Comparison of ENCODE assay signal across 8 mouse cellular contexts in the genomic region with DNA sequence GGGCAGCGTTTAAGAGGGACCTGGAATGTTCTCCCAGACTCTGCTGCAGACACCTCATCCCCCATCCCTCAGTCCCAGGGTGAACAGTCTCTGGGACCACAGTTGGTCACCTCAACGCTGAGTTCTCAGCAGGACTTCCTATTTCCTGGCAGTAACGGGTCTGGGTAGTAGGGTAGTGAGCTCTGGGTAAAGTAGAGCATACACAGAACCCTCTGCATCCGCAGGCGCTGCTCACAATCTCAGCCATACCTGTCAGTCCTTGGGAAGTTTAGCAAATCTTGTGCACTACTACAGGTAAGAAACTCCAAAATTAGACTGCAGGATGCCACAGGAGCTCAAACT. TPM values are rescaled to one million over a fixed set of nuclear protein-coding genes. Genes with fewer than 3 reads are reported as not detected.
A peak's percentile ranks its signal among the peaks of the same experiment; 100 is the strongest.
DNase-seq lines count a peak whose midpoint lies in the region; ATAC-seq and TF ChIP-seq lines count a peak whose summit lies in the region.

No protein-coding gene starts in this region.

- intact Hi-C loops in left cerebral cortex, adult 2 months (cut with DNase I), result loop anchor here (2.0 to 5.0 kb wide), 3 partner anchors 14 to 101 kb away; a partner anchor contains a TSS
- intact Hi-C loops in left cerebral cortex, postnatal 10 days (cut with DNase I), result no loop called here

- peak overlapping the region; percentile 83 for H3K27ac ChIP-seq in left cerebral cortex, adult 2 months
- H3K27ac ChIP-seq in embryonic facial prominence, embryonic 12.5 days, result peak overlapping the region; percentile 94
- peak overlapping the region; percentile 95 for H3K27ac ChIP-seq in limb, embryonic 10.5 days
- peak overlapping the region; percentile 94 for H3K27ac ChIP-seq in neural tube, embryonic 14.5 days (ENCODE audit: low read depth, low read length)

- peak overlapping the region; percentile 50 for H3K9ac ChIP-seq in embryonic facial prominence, embryonic 12.5 days
- H3K9ac ChIP-seq in neural tube, embryonic 14.5 days (replicated peaks; ENCODE audit: low read depth, low read length), result peak overlapping the region; percentile 60

- DNase-seq in left cerebral cortex, adult 2 months (ENCODE audit: extremely low spot score in 1 of 2, low spot score in 2 of 2), result no peak
- DNase-seq in left cerebral cortex, postnatal 10 days (ENCODE audit: extremely low spot score in 1 of 2, low spot score in 2 of 2), result no peak
- DNase-seq in limb, embryonic 10.5 days (ENCODE audit: low spot score), result no peak
- DNase-seq in left cerebral cortex, adult 11 months (ENCODE audit: low spot score), result no peak
- DNase-seq in frontal cortex, postnatal 25 days (ENCODE audit: low spot score in 2 of 2), result no peak
- no peak for DNase-seq in embryo, embryonic 9.5 days (ENCODE audit: extremely low spot score)

- H3K4me2 ChIP-seq in embryonic facial prominence, embryonic 12.5 days (replicated peaks), result peak overlapping the region; percentile 65
- H3K4me2 ChIP-seq in neural tube, embryonic 14.5 days (ENCODE audit: low read depth, low read length), result peak overlapping the region; percentile 64

- peak overlapping the region; percentile 73 for H3K4me3 ChIP-seq in left cerebral cortex, adult 2 months
- H3K4me3 ChIP-seq in embryonic facial prominence, embryonic 12.5 days, result peak overlapping the region; percentile 90
- peak overlapping the region; percentile 78 for H3K4me3 ChIP-seq in limb, embryonic 10.5 days
- peak overlapping the region; percentile 79 for H3K4me3 ChIP-seq in neural tube, embryonic 14.5 days (ENCODE audit: low read depth, low read length)

- 9% methylated on average over 5 of the region's 5 CpGs for WGBS in embryonic facial prominence, embryonic 12.5 days
- 5% methylated on average over 5 of the region's 5 CpGs for WGBS in limb, embryonic 10.5 days
- WGBS in neural tube, embryonic 14.5 days, result 2% methylated on average over 5 of the region's 5 CpGs

- no peaks in the 10 kb centered on the region for H3K27me3 ChIP-seq in embryonic facial prominence, embryonic 12.5 days
- no peaks in the 10 kb centered on the region for H3K27me3 ChIP-seq in limb, embryonic 10.5 days (ENCODE audit: low read depth, poor library complexity, severe bottlenecking)
- no peaks in the 10 kb centered on the region; the same call in 1 of the 2 replicates for H3K27me3 ChIP-seq in neural tube, embryonic 14.5 days (ENCODE audit: control insufficient read depth, insufficient read depth, low read length)

- H3K36me3 ChIP-seq in embryonic facial prominence, embryonic 12.5 days, result peaks cover 12% of the 10 kb centered on the region
- peaks cover 19% of the 10 kb centered on the region for H3K36me3 ChIP-seq in limb, embryonic 10.5 days
- no peaks in the 10 kb centered on the region for H3K36me3 ChIP-seq in neural tube, embryonic 14.5 days (ENCODE audit: control insufficient read depth, insufficient read depth, low read length)

- H3K4me1 ChIP-seq in embryonic facial prominence, embryonic 12.5 days, result peaks cover 18% of the 10 kb centered on the region
- peaks cover 32% of the 10 kb centered on the region for H3K4me1 ChIP-seq in limb, embryonic 10.5 days
- peaks cover 19% of the 10 kb centered on the region for H3K4me1 ChIP-seq in neural tube, embryonic 14.5 days (ENCODE audit: control insufficient read depth, insufficient read depth, low read length)

- H3K9me3 ChIP-seq in embryonic facial prominence, embryonic 12.5 days, result no peaks in the 10 kb centered on the region
- no peaks in the 10 kb centered on the region for H3K9me3 ChIP-seq in limb, embryonic 10.5 days (replicated peaks)
- no peaks in the 10 kb centered on the region for H3K9me3 ChIP-seq in neural tube, embryonic 14.5 days (ENCODE audit: control insufficient read depth, low read length)

- ATAC-seq in embryonic facial prominence, embryonic 12.5 days (ENCODE audit: insufficient number of reproducible peaks, insufficient read depth, low FRiP score, low TSS enrichment), result no peak; the same call in 1 of the 2 replicates
- ATAC-seq in neural tube, embryonic 14.5 days (ENCODE audit: low read depth), result no peak; the same call in 1 of the 2 replicates

- TF ChIP-seq CTCF in left cerebral cortex, adult 2 months (IDR thresholded peaks at IDR 0.05), result no peak

RNA-seq across cellular contexts. Expression of a gene that starts 0.6 kb away (rescaled TPM):
- total RNA-seq in left cerebral cortex, adult 2 months (2021), result 10 to 100 TPM; 45.6 to 46.6 TPM
- 10 to 100 TPM; 53.8 to 54.2 TPM for total RNA-seq in left cerebral cortex, postnatal 10 days (2021)
- 81.9 and 83.0 TPM in 2 replicates for polyA plus RNA-seq in embryonic facial prominence, embryonic 12.5 days (2016; fragmentation: Nextera tagmentation; extraction: Ambion mirVana)
- 53.5 and 65.9 TPM in 2 replicates for polyA plus RNA-seq in limb, embryonic 10.5 days (2016; fragmentation: Nextera tagmentation; extraction: Ambion mirVana)
- 52.1 and 53.8 TPM in 2 replicates for polyA plus RNA-seq in neural tube, embryonic 14.5 days (2014; fragmentation: Nextera tagmentation; extraction: Ambion mirVana)

RNA-seq across cellular contexts. Expression of a gene that starts 13.2 kb away (rescaled TPM):
- total RNA-seq in left cerebral cortex, adult 2 months (2021), result 10 to 100 TPM; 62.8 to 68.0 TPM
- total RNA-seq in left cerebral cortex, postnatal 10 days (2021), result 100 to 1,000 TPM; 126 to 128 TPM
- 19.0 and 19.4 TPM in 2 replicates for polyA plus RNA-seq in embryonic facial prominence, embryonic 12.5 days (2016; fragmentation: Nextera tagmentation; extraction: Ambion mirVana)
- 11.7 and 11.8 TPM in 2 replicates for polyA plus RNA-seq in limb, embryonic 10.5 days (2016; fragmentation: Nextera tagmentation; extraction: Ambion mirVana)
- polyA plus RNA-seq in neural tube, embryonic 14.5 days (2014; fragmentation: Nextera tagmentation; extraction: Ambion mirVana), result 23.0 and 29.4 TPM in 2 replicates

RNA-seq across cellular contexts. Expression of a gene that starts 24.8 kb away (rescaled TPM):
- total RNA-seq in left cerebral cortex, adult 2 months (2021), result 10 to 100 TPM; 60.2 to 64.5 TPM
- total RNA-seq in left cerebral cortex, postnatal 10 days (2021), result 10 to 100 TPM; 61.0 to 61.9 TPM
- 25.6 and 27.4 TPM in 2 replicates for polyA plus RNA-seq in embryonic facial prominence, embryonic 12.5 days (2016; fragmentation: Nextera tagmentation; extraction: Ambion mirVana)
- polyA plus RNA-seq in limb, embryonic 10.5 days (2016; fragmentation: Nextera tagmentation; extraction: Ambion mirVana), result 25.6 and 27.9 TPM in 2 replicates
- polyA plus RNA-seq in neural tube, embryonic 14.5 days (2014; fragmentation: Nextera tagmentation; extraction: Ambion mirVana), result 48.1 and 55.5 TPM in 2 replicates

RNA-seq across cellular contexts. Expression of a gene that starts 59.2 kb away (rescaled TPM):
- 10 to 100 TPM; 10.1 to 13.7 TPM for total RNA-seq in left cerebral cortex, adult 2 months (2021)
- 10 to 100 TPM; 11.8 to 13.2 TPM for total RNA-seq in left cerebral cortex, postnatal 10 days (2021)
- polyA plus RNA-seq in embryonic facial prominence, embryonic 12.5 days (2016; fragmentation: Nextera tagmentation; extraction: Ambion mirVana), result 83.0 and 87.2 TPM in 2 replicates
- polyA plus RNA-seq in limb, embryonic 10.5 days (2016; fragmentation: Nextera tagmentation; extraction: Ambion mirVana), result 76.7 and 79.7 TPM in 2 replicates
- polyA plus RNA-seq in neural tube, embryonic 14.5 days (2014; fragmentation: Nextera tagmentation; extraction: Ambion mirVana), result 57.1 and 64.1 TPM in 2 replicates
